Mouse (Mus musculus): ENCODE measurements at regions not wholly inside any gene's neighbourhood (a gene's known extent, or its start where the extent isn't known, plus 50 kb on each side); places are given as distances from the start of the nearest gene placed in this dataset.
"Not testable (repeated sequence)": the region's sequence is repeated elsewhere in the genome, so short reads cannot be mapped to it uniquely, and the experiment has no call there.

- H3K4me3 ChIP-seq (ENCODE audit: low read length), result no peak overlapping the region
- no peak overlapping the region for H3K27ac ChIP-seq (ENCODE audit: low read length)
- WGBS, result 96% methylated on average over 1 of the region's 1 CpGs
- H3K9me3 ChIP-seq (ENCODE audit: low read length), result peaks cover 7% of the 10 kb centered on the region
- no peaks in the 10 kb centered on the region; the same call in 1 of the 2 replicates for H3K27me3 ChIP-seq (ENCODE audit: insufficient read depth, low read length)
- ATAC-seq (ENCODE audit: low FRiP score, low TSS enrichment), result no peak
- no peak overlapping the region for H3K4me2 ChIP-seq (replicated peaks; ENCODE audit: low read depth, low read length)
- peaks cover 20% of the 10 kb centered on the region for H3K4me1 ChIP-seq (ENCODE audit: insufficient read depth, low read length)
- H3K9ac ChIP-seq (replicated peaks; ENCODE audit: low read length), result no peak overlapping the region
- no peaks in the 10 kb centered on the region for H3K36me3 ChIP-seq (ENCODE audit: insufficient read depth, low read length)
Observed at GRCm38 (mm10) chr16:29764376-29764775, 185.2 kb downstream of the Opa1 start.

- H3K27me3 ChIP-seq (ENCODE audit: insufficient read depth, low read length); H3K9me3 ChIP-seq (ENCODE audit: low read length); H3K9ac ChIP-seq (replicated peaks; ENCODE audit: low read length); ATAC-seq (ENCODE audit: low FRiP score, low TSS enrichment); H3K36me3 ChIP-seq (ENCODE audit: insufficient read depth, low read length); H3K4me2 ChIP-seq (replicated peaks; ENCODE audit: low read depth, low read length); H3K4me3 ChIP-seq (ENCODE audit: low read length); H3K27ac ChIP-seq (ENCODE audit: low read length): not testable (repeated sequence)
- H3K4me1 ChIP-seq (ENCODE audit: insufficient read depth, low read length), result peaks cover 18% of the 10 kb centered on the region
- WGBS, result 88% methylated on average over 3 of the region's 3 CpGs
Observed at GRCm38 (mm10) chr16:29765801-29766200, 186.7 kb downstream of the Opa1 start.

- Histone ChIP-seq H3K27ac (ENCODE audit: low read length) (no peak overlapping the region), H3K27me3 (ENCODE audit: insufficient read depth, low read length) (no peaks in the 10 kb centered on the region), H3K9ac (replicated peaks; ENCODE audit: low read length) (no peak overlapping the region), H3K9me3 (ENCODE audit: low read length) (peaks cover 4% of the 10 kb centered on the region; the same call in 1 of the 2 replicates), H3K4me2 (replicated peaks; ENCODE audit: low read depth, low read length) (no peak overlapping the region), H3K4me1 (ENCODE audit: insufficient read depth, low read length) (peaks cover 21% of the 10 kb centered on the region), H3K36me3 (ENCODE audit: insufficient read depth, low read length) (no peaks in the 10 kb centered on the region), H3K4me3 (ENCODE audit: low read length) (no peak overlapping the region)
- 51% methylated on average over 4 of the region's 4 CpGs for WGBS
- ATAC-seq (ENCODE audit: low FRiP score, low TSS enrichment), result peak; percentile 21; the same call in 1 of the 2 replicates
Observed at GRCm38 (mm10) chr16:29771320-29771719, 192.2 kb downstream of the Opa1 start.

DNA sequence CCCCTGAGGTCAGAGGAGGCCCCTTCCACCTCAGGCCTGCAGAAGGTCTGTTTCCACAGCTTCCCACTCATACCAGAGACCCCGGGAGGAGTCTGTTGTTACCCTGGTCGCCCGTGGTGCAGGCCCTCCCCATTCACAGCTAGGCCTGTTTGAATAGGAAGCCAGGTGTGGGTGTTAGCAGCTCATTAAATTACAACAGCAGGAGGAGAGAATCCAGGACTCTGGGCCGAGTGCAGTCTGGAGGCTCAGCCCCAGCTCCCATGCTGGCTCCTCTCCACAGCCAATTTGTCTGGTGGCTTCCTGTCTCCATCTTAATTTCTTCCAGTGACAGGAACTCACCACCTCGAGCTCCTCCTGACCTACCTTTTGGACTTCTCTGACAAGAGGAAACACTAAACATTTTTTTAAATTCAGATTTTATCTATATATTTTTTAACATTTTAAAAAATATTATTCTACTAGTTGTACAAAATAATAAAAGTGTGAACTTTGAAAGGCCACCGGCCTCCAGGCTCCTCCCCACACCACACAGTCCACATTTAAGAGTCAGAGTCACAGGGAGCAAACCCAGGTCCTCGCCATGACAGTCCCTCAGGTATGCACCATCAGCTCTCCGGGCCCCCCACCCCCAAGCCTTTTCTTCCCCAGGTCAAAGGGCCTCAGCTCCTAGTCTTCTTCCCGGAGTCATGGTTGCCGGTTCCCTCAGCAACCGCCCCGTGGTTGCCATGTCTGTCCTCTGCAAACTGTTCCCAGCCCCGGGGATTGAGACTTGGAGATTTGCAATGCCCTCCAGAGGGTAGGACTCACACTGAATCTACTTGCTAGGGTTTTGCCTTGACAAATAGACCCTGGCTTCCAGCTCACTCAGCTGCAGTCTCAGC, 192.8 kb downstream of the Opa1 start:
- Histone ChIP-seq H3K9ac (replicated peaks; ENCODE audit: low read length) (no peak overlapping the region), H3K27me3 (ENCODE audit: insufficient read depth, low read length) (no peaks in the 10 kb centered on the region), H3K9me3 (ENCODE audit: low read length) (no peaks in the 10 kb centered on the region), H3K36me3 (ENCODE audit: insufficient read depth, low read length) (no peaks in the 10 kb centered on the region), H3K4me1 (ENCODE audit: insufficient read depth, low read length) (peaks cover 21% of the 10 kb centered on the region), H3K4me3 (ENCODE audit: low read length) (no peak overlapping the region), H3K27ac (ENCODE audit: low read length) (no peak overlapping the region), H3K4me2 (replicated peaks; ENCODE audit: low read depth, low read length) (no peak overlapping the region)
- WGBS, result 40% methylated on average over 13 of the region's 13 CpGs
- 0 out of 2 replicates have a peak, but pooled peaks have one; percentile 20 for ATAC-seq (ENCODE audit: low FRiP score, low TSS enrichment)

DNA sequence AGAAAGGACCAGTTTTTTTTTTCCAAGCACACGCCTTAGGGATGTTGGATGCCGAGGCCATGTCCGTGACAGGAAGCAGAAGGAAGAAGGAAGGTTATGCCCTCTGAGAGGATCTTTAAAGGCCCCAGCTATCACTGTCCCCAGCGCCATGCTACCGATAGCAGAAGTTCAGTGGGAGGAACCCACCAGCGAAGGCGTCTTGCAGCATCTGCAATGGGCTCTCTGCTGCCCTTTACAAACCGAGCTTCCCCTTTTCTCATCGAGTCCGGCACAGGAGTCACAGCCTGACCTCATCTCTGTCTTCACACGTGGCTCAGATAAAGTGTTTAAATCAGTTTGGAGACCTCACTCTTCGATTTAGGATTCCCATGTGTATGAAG, 193.5 kb downstream of the Opa1 start:
- Histone ChIP-seq H3K4me3 (ENCODE audit: low read length) (no peak overlapping the region), H3K9ac (replicated peaks; ENCODE audit: low read length) (no peak overlapping the region), H3K27me3 (ENCODE audit: insufficient read depth, low read length) (no peaks in the 10 kb centered on the region), H3K4me2 (replicated peaks; ENCODE audit: low read depth, low read length) (no peak overlapping the region), H3K4me1 (ENCODE audit: insufficient read depth, low read length) (peaks cover 21% of the 10 kb centered on the region), H3K9me3 (ENCODE audit: low read length) (no peaks in the 10 kb centered on the region), H3K27ac (ENCODE audit: low read length) (no peak overlapping the region), H3K36me3 (ENCODE audit: insufficient read depth, low read length) (no peaks in the 10 kb centered on the region)
- 60% methylated on average over 12 of the region's 12 CpGs for WGBS
- no peak for ATAC-seq (ENCODE audit: low FRiP score, low TSS enrichment)

GRCm38 (mm10) chr16:29773056-29773455, 193.9 kb downstream of the Opa1 start:
- WGBS, result 85% methylated on average over 6 of the region's 6 CpGs
- Histone ChIP-seq H3K9ac (replicated peaks; ENCODE audit: low read length) (no peak overlapping the region), H3K9me3 (ENCODE audit: low read length) (no peaks in the 10 kb centered on the region), H3K27me3 (ENCODE audit: insufficient read depth, low read length) (no peaks in the 10 kb centered on the region), H3K4me1 (ENCODE audit: insufficient read depth, low read length) (peaks cover 21% of the 10 kb centered on the region), H3K4me2 (replicated peaks; ENCODE audit: low read depth, low read length) (no peak overlapping the region), H3K27ac (ENCODE audit: low read length) (no peak overlapping the region), H3K4me3 (ENCODE audit: low read length) (no peak overlapping the region), H3K36me3 (ENCODE audit: insufficient read depth, low read length) (no peaks in the 10 kb centered on the region)
- no peak for ATAC-seq (ENCODE audit: low FRiP score, low TSS enrichment)

- no peaks in the 10 kb centered on the region for H3K9me3 ChIP-seq (ENCODE audit: low read length)
- no peaks in the 10 kb centered on the region for H3K27me3 ChIP-seq (ENCODE audit: insufficient read depth, low read length)
- 0 out of 2 replicates have a peak overlapping the region, but pooled peaks have one; percentile 29 for H3K27ac ChIP-seq (ENCODE audit: low read length)
- no peak overlapping the region for H3K4me2 ChIP-seq (replicated peaks; ENCODE audit: low read depth, low read length)
- peak; percentile 21; the same call in 1 of the 2 replicates for ATAC-seq (ENCODE audit: low FRiP score, low TSS enrichment)
- no peak overlapping the region for H3K9ac ChIP-seq (replicated peaks; ENCODE audit: low read length)
- H3K36me3 ChIP-seq (ENCODE audit: insufficient read depth, low read length), result no peaks in the 10 kb centered on the region
- 57% methylated on average over 2 of the region's 2 CpGs for WGBS
- H3K4me3 ChIP-seq (ENCODE audit: low read length), result no peak overlapping the region
- peaks cover 21% of the 10 kb centered on the region for H3K4me1 ChIP-seq (ENCODE audit: insufficient read depth, low read length)
Observed at GRCm38 (mm10) chr16:29774949-29775348, 195.8 kb downstream of the Opa1 start.

- Histone ChIP-seq H3K9me3 (ENCODE audit: low read length) (no peaks in the 10 kb centered on the region), H3K4me1 (ENCODE audit: insufficient read depth, low read length) (peaks cover 21% of the 10 kb centered on the region), H3K36me3 (ENCODE audit: insufficient read depth, low read length) (no peaks in the 10 kb centered on the region), H3K27me3 (ENCODE audit: insufficient read depth, low read length) (no peaks in the 10 kb centered on the region), H3K9ac (replicated peaks; ENCODE audit: low read length) (no peak overlapping the region), H3K27ac (ENCODE audit: low read length) (no peak overlapping the region), H3K4me3 (ENCODE audit: low read length) (no peak overlapping the region), H3K4me2 (replicated peaks; ENCODE audit: low read depth, low read length) (no peak overlapping the region)
- 80% methylated on average over 5 of the region's 5 CpGs for WGBS
- ATAC-seq (ENCODE audit: low FRiP score, low TSS enrichment), result no peak
Observed at GRCm38 (mm10) chr16:29775879-29776278, 196.7 kb downstream of the Opa1 start.

GRCm38 (mm10) chr16:29782441-29782840, 203.3 kb downstream of the Opa1 start:
- peaks cover 6% of the 10 kb centered on the region; the same call in 1 of the 2 replicates for H3K4me1 ChIP-seq (ENCODE audit: insufficient read depth, low read length)
- H3K9me3 ChIP-seq (ENCODE audit: low read length), result peaks cover 6% of the 10 kb centered on the region; the same call in 1 of the 2 replicates
- ATAC-seq (ENCODE audit: low FRiP score, low TSS enrichment), result no peak
- H3K27me3 ChIP-seq (ENCODE audit: insufficient read depth, low read length), result no peaks in the 10 kb centered on the region
- no peak overlapping the region for H3K4me2 ChIP-seq (replicated peaks; ENCODE audit: low read depth, low read length)
- no peak overlapping the region for H3K9ac ChIP-seq (replicated peaks; ENCODE audit: low read length)
- no peak overlapping the region for H3K27ac ChIP-seq (ENCODE audit: low read length)
- WGBS, result 65% methylated on average over 4 of the region's 4 CpGs
- no peaks in the 10 kb centered on the region for H3K36me3 ChIP-seq (ENCODE audit: insufficient read depth, low read length)
- H3K4me3 ChIP-seq (ENCODE audit: low read length), result no peak overlapping the region

DNA sequence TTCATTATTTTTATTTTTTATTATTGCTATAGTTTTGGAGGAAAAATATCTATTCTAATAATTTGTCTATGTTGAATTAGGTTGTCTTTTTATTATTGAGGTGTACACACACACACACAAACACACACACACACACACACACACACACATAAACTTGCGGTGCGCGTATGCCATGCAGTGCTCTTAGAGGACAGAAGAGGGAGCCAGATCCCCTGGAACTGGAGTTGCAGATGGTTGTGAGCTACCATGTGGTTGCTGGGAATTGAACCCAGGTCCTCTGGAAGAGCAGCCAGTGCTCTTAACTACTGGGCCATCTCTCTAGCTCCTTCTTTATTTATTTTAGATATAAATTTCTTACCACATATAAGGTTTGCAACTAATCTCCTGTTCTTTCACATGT, 206.0 kb downstream of the Opa1 start:
- WGBS, result 88% methylated on average over 3 of the region's 3 CpGs
- Histone ChIP-seq H3K4me3 (ENCODE audit: low read length) (no peak overlapping the region), H3K4me2 (replicated peaks; ENCODE audit: low read depth, low read length) (no peak overlapping the region), H3K36me3 (ENCODE audit: insufficient read depth, low read length) (no peaks in the 10 kb centered on the region), H3K27me3 (ENCODE audit: insufficient read depth, low read length) (no peaks in the 10 kb centered on the region), H3K9me3 (ENCODE audit: low read length) (peaks cover 6% of the 10 kb centered on the region; the same call in 1 of the 2 replicates), H3K4me1 (ENCODE audit: insufficient read depth, low read length) (peaks cover 6% of the 10 kb centered on the region; the same call in 1 of the 2 replicates), H3K27ac (ENCODE audit: low read length) (no peak overlapping the region), H3K9ac (replicated peaks; ENCODE audit: low read length) (no peak overlapping the region)
- ATAC-seq (ENCODE audit: low FRiP score, low TSS enrichment), result no peak
